Mouse (Mus musculus): ENCODE results near the gene Hnrnpab. TPM values are rescaled to one million over a fixed set of nuclear protein-coding genes. Genes with fewer than 3 reads are reported as not detected.

Gene Hnrnpab
- polyA plus RNA-seq, 1 experiment from 2014 or later = 239 TPM

GRCm38 (mm10) chr11:51555066-51555465, 51.6 kb downstream of the Hnrnpab start:
- H3K9ac ChIP-seq = no peak overlapping the region
- H3K36me3 ChIP-seq = no peaks in the 10 kb centered on the region
- H3K4me1 ChIP-seq (replicated peaks) = peaks cover 9% of the 10 kb centered on the region
- no peaks in the 10 kb centered on the region for H3K27me3 ChIP-seq
- no peak overlapping the region for H3K27ac ChIP-seq
- no peaks in the 10 kb centered on the region for H3K9me3 ChIP-seq (replicated peaks)
- H3K4me3 ChIP-seq = no peak overlapping the region
- 44% methylated on average over 2 of the region's 2 CpGs for WGBS
- no peak for ATAC-seq (replicated peaks; ENCODE audit: insufficient number of reproducible peaks, insufficient read depth, low FRiP score, low read depth)
- no peak overlapping the region for H3K4me2 ChIP-seq

- no peak overlapping the region for H3K4me3 ChIP-seq
- WGBS = 64% methylated on average over 9 of the region's 10 CpGs
Observed at GRCm38 (mm10) chr11:51554590-51554989, 52.1 kb downstream of the Hnrnpab start.

GRCm38 (mm10) chr11:51552091-51552490, 54.6 kb downstream of the Hnrnpab start:
- Histone ChIP-seq H3K27me3 (no peaks in the 10 kb centered on the region), H3K4me1 (replicated peaks) (peaks cover 9% of the 10 kb centered on the region), H3K4me3 (no peak overlapping the region), H3K4me2 (no peak overlapping the region), H3K27ac (no peak overlapping the region), H3K9ac (no peak overlapping the region), H3K9me3 (replicated peaks) (no peaks in the 10 kb centered on the region), H3K36me3 (no peaks in the 10 kb centered on the region)
- ATAC-seq (replicated peaks; ENCODE audit: insufficient number of reproducible peaks, insufficient read depth, low FRiP score, low read depth) = no peak
- 59% methylated on average over 3 of the region's 3 CpGs for WGBS

More at GRCm38 (mm10) chr11:51554590-51554989, 52.1 kb downstream of the Hnrnpab start:
- no peaks in the 10 kb centered on the region for H3K36me3 ChIP-seq
- peaks cover 9% of the 10 kb centered on the region for H3K4me1 ChIP-seq (replicated peaks)
- no peak overlapping the region for H3K27ac ChIP-seq
- no peaks in the 10 kb centered on the region for H3K27me3 ChIP-seq
- H3K9me3 ChIP-seq (replicated peaks) = no peaks in the 10 kb centered on the region
- H3K9ac ChIP-seq = no peak overlapping the region
- H3K4me2 ChIP-seq = no peak overlapping the region
- no peak for ATAC-seq (replicated peaks; ENCODE audit: insufficient number of reproducible peaks, insufficient read depth, low FRiP score, low read depth)

- no peak overlapping the region for H3K9ac ChIP-seq
- H3K27ac ChIP-seq = no peak overlapping the region
Observed at GRCm38 (mm10) chr11:51551253-51551652, 55.4 kb downstream of the Hnrnpab start.

More at GRCm38 (mm10) chr11:51551253-51551652, 55.4 kb downstream of the Hnrnpab start:
- no peak overlapping the region for H3K4me2 ChIP-seq
- no peaks in the 10 kb centered on the region for H3K27me3 ChIP-seq
- whole genome bisulfite sequencing = 40% methylated on average over 5 of the region's 5 CpGs
- peaks cover 9% of the 10 kb centered on the region for H3K4me1 ChIP-seq (replicated peaks)
- H3K36me3 ChIP-seq = no peaks in the 10 kb centered on the region
- ATAC-seq (replicated peaks; ENCODE audit: insufficient number of reproducible peaks, insufficient read depth, low FRiP score, low read depth) = peak; percentile 61; the same call in 1 of the 2 replicates
- no peak overlapping the region for H3K4me3 ChIP-seq
- H3K9me3 ChIP-seq (replicated peaks) = no peaks in the 10 kb centered on the region

Other genes starting within 250 kb of the Hnrnpab start
- 12.4 and 14.5 TPM in 2 replicates for gene Phykpl, start 22.1 kb downstream of the Hnrnpab start, polyA plus RNA-seq (2015; fragmentation: Nextera tagmentation; extraction: Ambion mirVana)
- gene Nhp2, start 12.9 kb upstream of the Hnrnpab start, polyA plus RNA-seq (2015; fragmentation: Nextera tagmentation; extraction: Ambion mirVana) = 64.8 and 79.8 TPM in 2 replicates
- gene Rmnd5b, start 29.0 kb upstream of the Hnrnpab start, polyA plus RNA-seq (2015; fragmentation: Nextera tagmentation; extraction: Ambion mirVana) = 25.6 and 36.8 TPM in 2 replicates
- 16.6 and 18.8 TPM in 2 replicates for gene N4bp3, start 44.0 kb upstream of the Hnrnpab start, polyA plus RNA-seq (2015; fragmentation: Nextera tagmentation; extraction: Ambion mirVana)
- 1.00 and 1.5 TPM in 2 replicates for gene D930048N14Rik, start 44.1 kb upstream of the Hnrnpab start, polyA plus RNA-seq (2015; fragmentation: Nextera tagmentation; extraction: Ambion mirVana)
- 55.5 and 72.2 TPM in 2 replicates for gene 0610009B22Rik, start 82.0 kb upstream of the Hnrnpab start, polyA plus RNA-seq (2015; fragmentation: Nextera tagmentation; extraction: Ambion mirVana)
- gene Sec24a, start 156.8 kb upstream of the Hnrnpab start, polyA plus RNA-seq (2015; fragmentation: Nextera tagmentation; extraction: Ambion mirVana) = 8.8 and 10.6 TPM in 2 replicates
- 115 and 137 TPM in 2 replicates for gene Sar1b, start 156.8 kb upstream of the Hnrnpab start, polyA plus RNA-seq (2015; fragmentation: Nextera tagmentation; extraction: Ambion mirVana)

Measured in heart, embryonic 15.5 days (tissue).